Mouse (Mus musculus) midbrain, embryonic 16.5 days (tissue): ENCODE results near the gene Nxpe3. TPM values are rescaled to one million over a fixed set of nuclear protein-coding genes. Genes with fewer than 3 reads are reported as not detected.
"Not testable (repeated sequence)": the region's sequence is repeated elsewhere in the genome, so short reads cannot be mapped to it uniquely, and the experiment has no call there.

Source experiments
- ATAC-seq: fragments of 200-750 bp; cut with Nextera tagmentation; 2 replicates; pipeline ENCODE4 v1.8.0; 2017; ENCODE audit warnings: moderate TSS enrichment
- H3K27ac ChIP-seq: fragments of 300-500 bp; sonication (generic); 2 replicates; pipeline ENCODE4 v1.5.1; 2014; ENCODE audit warnings: mild to moderate bottlenecking, low read length, mixed read lengths
- H3K27me3 ChIP-seq: fragments of 300-500 bp; sonication (generic); 2 replicates; pipeline ENCODE4 v1.6.1; 2014; ENCODE audit warnings: low read depth, low read length, mixed read lengths; ENCODE audit not compliant: control insufficient read depth, insufficient read depth
- H3K36me3 ChIP-seq: fragments of 300-500 bp; sonication (generic); 2 replicates; pipeline ENCODE4 v1.6.1; 2014; ENCODE audit warnings: mild to moderate bottlenecking, low read length, moderate library complexity, mixed read lengths; ENCODE audit not compliant: control insufficient read depth, insufficient read depth
- H3K4me1 ChIP-seq: fragments of 300-500 bp; sonication (generic); 2 replicates; pipeline ENCODE4 v1.6.1; 2014; ENCODE audit warnings: mild to moderate bottlenecking, low read length, mixed read lengths; ENCODE audit not compliant: control insufficient read depth, insufficient read depth
- H3K4me2 ChIP-seq: fragments of 300-500 bp; sonication (generic); 2 replicates; pipeline ENCODE4 v1.6.1; 2014; ENCODE audit warnings: mild to moderate bottlenecking, low read length, mixed read lengths
- H3K4me3 ChIP-seq: fragments of 300-500 bp; sonication (generic); 2 replicates; pipeline ENCODE4 v1.5.1; 2014; ENCODE audit warnings: low read depth, mild to moderate bottlenecking, low read length, moderate library complexity, mixed read lengths
- H3K9ac ChIP-seq: fragments of 300-500 bp; sonication (generic); 2 replicates; pipeline ENCODE4 v1.6.1; 2014; ENCODE audit warnings: low read depth, low read length, mixed read lengths
- H3K9me3 ChIP-seq: fragments of 300-500 bp; sonication (generic); replicated peaks from 2 replicates; pipeline ENCODE4 v1.6.1; 2014; ENCODE audit warnings: mild to moderate bottlenecking, low read length, mixed read lengths; ENCODE audit not compliant: control insufficient read depth, poor library complexity, severe bottlenecking
- WGBS: fragments of 180-500 bp; shearing (Covaris S2); extraction: QIAGEN DNeasy Blood & Tissue Kit; methylation state at CpG from one replicate; pipeline ENCODE4 v1.1.7; 2014; 5-methylcytosine and 5-hydroxymethylcytosine counted together
- polyA plus RNA-seq: library from polyadenylated mRNA; unstranded; fragments of >200 nt; fragmentation: Nextera tagmentation; extraction: Ambion mirVana; gene quantifications from 2 replicates; pipeline ENCODE4 v1.2.1, GENCODE M21; 2015

Gene Nxpe3
- polyA plus RNA-seq, 1 experiment from 2014 or later = 1.8 TPM

GRCm38 (mm10) chr16:55847679-55848078 lies 47.4 kb downstream of the Nxpe3 start:
- Histone ChIP-seq H3K27ac (no peak overlapping the region), H3K36me3 (peaks cover 15% of the 10 kb centered on the region), H3K4me2 (no peak overlapping the region), H3K4me3 (no peak overlapping the region), H3K9me3 (no peaks in the 10 kb centered on the region; the same call in 1 of the 2 replicates), H3K27me3 (no peaks in the 10 kb centered on the region), H3K9ac (no peak overlapping the region), H3K4me1 (no peaks in the 10 kb centered on the region)
- 85% methylated on average over 8 of the region's 8 CpGs for WGBS
- ATAC-seq = no peak

DNA sequence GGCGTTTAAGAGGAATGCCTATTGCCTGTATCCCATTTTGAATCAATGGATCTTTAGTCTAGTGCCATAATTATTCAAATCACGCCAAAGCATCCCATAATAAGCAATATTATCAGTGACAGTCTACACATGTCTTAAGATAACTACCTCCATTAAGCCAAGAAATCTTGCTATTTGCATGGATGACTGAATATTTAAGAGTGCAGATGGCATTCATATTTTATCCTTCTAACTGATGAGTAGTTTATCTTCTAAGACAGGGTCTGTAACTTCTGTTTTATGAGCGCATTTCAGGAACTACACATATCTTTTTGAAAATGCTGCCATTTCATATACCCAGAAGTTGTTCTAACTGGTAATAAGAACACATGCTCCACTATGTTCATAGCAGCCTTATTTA lies 50.2 kb downstream of the Nxpe3 start:
- Histone ChIP-seq H3K4me3 (no peak overlapping the region), H3K4me2 (no peak overlapping the region), H3K36me3 (peaks cover 15% of the 10 kb centered on the region), H3K27ac (no peak overlapping the region), H3K9ac (no peak overlapping the region), H3K27me3 (no peaks in the 10 kb centered on the region), H3K9me3 (no peaks in the 10 kb centered on the region; the same call in 1 of the 2 replicates), H3K4me1 (no peaks in the 10 kb centered on the region)
- no peak for ATAC-seq
- 94% methylated on average over 3 of the region's 3 CpGs for WGBS

DNA sequence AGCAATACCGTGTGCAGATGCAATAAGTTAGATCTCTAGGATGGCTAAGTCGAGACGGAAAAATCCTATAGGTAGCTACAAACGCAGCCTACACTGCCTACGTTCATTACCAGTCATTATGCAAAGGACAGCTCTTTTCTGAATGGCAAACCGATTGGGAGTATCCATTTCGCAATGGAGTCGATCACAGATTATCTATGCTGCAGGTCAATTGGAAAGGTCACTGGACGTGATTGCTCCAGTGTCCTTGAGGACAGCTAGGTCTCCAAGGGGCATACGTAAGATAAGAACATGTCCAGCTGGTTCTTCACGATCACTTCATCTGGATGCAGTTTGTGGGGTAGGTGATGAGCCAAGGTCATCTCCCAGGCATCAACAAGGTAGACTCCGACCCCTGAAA lies 51.2 kb downstream of the Nxpe3 start:
- H3K9me3 ChIP-seq = no peaks in the 10 kb centered on the region; the same call in 1 of the 2 replicates
- 93% methylated on average over 12 of the region's 12 CpGs for WGBS
- no peak overlapping the region for H3K4me2 ChIP-seq
- no peak overlapping the region for H3K4me3 ChIP-seq
- no peak overlapping the region for H3K9ac ChIP-seq
- ATAC-seq = no peak
- 0 out of 2 replicates have a peak, but pooled peaks cover 2% of the 10 kb centered on the region for H3K4me1 ChIP-seq
- peaks cover 15% of the 10 kb centered on the region for H3K36me3 ChIP-seq
- no peak overlapping the region for H3K27ac ChIP-seq
- no peaks in the 10 kb centered on the region for H3K27me3 ChIP-seq

GRCm38 (mm10) chr16:55843134-55843533 lies 52.0 kb downstream of the Nxpe3 start:
- no peaks in the 10 kb centered on the region for H3K27me3 ChIP-seq
- no peak overlapping the region for H3K9ac ChIP-seq
- no peak overlapping the region for H3K4me3 ChIP-seq
- H3K9me3 ChIP-seq = no peaks in the 10 kb centered on the region; the same call in 1 of the 2 replicates
- H3K36me3 ChIP-seq = peaks cover 15% of the 10 kb centered on the region
- H3K4me1 ChIP-seq = peaks cover 4% of the 10 kb centered on the region
- no peak overlapping the region for H3K4me2 ChIP-seq
- no peak for ATAC-seq
- no peak overlapping the region for H3K27ac ChIP-seq
- WGBS = 93% methylated on average over 5 of the region's 5 CpGs

DNA sequence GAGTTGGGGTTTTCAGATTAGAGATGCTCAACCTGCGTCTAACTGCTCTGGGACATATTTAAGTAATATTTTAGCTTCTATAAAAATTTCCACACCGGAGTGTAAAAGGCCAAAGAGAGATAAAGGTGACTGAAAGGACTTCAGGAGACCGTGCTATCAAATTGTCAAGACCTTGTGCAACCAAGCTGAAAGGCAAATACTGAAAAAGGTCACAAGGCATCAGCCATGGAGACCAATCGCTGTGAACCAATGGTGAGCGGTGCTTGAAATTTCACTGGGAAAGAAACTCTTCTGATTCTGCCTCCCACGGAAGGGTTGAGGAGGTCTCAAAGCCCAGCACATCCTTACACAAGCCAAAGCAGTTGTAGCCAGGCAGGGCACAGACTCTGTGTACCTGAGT lies 53.6 kb downstream of the Nxpe3 start:
- Histone ChIP-seq H3K9me3 (no peaks in the 10 kb centered on the region; the same call in 1 of the 2 replicates), H3K9ac (no peak overlapping the region), H3K27me3 (no peaks in the 10 kb centered on the region), H3K36me3 (peaks cover 15% of the 10 kb centered on the region), H3K4me2 (no peak overlapping the region), H3K27ac (no peak overlapping the region), H3K4me1 (peaks cover 6% of the 10 kb centered on the region), H3K4me3 (no peak overlapping the region)
- WGBS = 93% methylated on average over 6 of the region's 6 CpGs
- no peak for ATAC-seq

DNA sequence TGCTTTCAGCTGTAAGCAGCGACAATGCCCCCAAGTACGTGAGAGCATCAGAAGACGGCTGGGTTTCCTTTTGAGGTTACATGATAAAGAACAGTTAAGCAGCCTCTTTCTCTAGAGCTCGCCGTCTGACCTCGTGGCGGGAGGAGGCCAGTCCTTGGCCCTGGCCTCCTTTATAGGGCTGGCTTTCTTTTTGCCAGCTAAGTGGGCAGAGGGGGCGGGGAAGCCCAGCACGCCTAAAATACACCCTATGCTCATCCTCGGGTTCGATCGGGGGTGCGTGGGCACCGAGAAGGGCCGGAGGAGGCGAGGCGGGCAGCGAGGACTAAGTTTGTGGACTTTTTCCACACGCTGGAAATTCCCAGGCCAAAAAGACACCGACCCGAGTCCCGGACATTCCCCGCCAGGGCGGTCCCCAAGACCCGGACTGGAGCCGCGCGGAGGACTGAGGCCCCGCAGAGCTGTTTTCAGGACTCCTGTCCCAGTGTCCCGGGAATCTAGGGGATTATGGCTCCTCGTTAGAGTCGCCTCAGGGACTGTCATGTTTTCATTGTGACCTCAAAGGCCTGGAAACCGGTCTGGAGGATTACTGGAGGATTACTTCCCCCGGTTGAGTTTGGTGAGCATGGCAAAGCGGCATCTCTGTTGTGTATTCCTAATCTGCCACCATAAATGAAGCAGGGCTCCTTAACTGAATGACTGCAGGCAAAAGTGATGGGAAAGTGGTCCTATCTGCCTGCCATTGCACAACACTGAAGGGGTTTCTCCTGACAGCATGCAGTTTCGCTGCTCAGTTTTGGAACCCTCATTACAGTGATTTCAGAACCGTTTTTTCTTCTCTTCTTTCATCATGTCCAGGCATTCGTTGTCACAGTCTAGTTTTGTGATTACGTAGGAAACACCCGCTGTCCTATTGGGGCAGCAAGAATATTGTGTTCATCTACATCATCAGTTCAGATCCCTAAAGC lies 56.3 kb downstream of the Nxpe3 start, which contains the start of gene Nfkbiz:
TSS of gene Nfkbiz (minus strand) at position 390 of the 965 bp plus-strand sequence.
- Histone ChIP-seq H3K9ac (peak within 1 kb of the TSS; percentile 72), H3K27ac (peak within 1 kb of the TSS; percentile 73), H3K36me3 (peaks cover 2% of the 10 kb centered on the region), H3K4me3 (peak within 1 kb of the TSS; percentile 63), H3K4me2 (peak within 1 kb of the TSS; percentile 59), H3K27me3 (no peaks in the 10 kb centered on the region), H3K9me3 (no peaks in the 10 kb centered on the region), H3K4me1 (peaks cover 6% of the 10 kb centered on the region)
- WGBS = under 1% methylated on average over 40 of the region's 40 CpGs
- ATAC-seq = peak; percentile 94

- 4% methylated on average over 3 of the region's 3 CpGs for WGBS
- ATAC-seq = peak; percentile 16; the same call in 1 of the 2 replicates
- peak overlapping the region; percentile 72 for H3K9ac ChIP-seq
- no peaks in the 10 kb centered on the region for H3K9me3 ChIP-seq
- peak overlapping the region; percentile 73 for H3K27ac ChIP-seq
- peaks cover 6% of the 10 kb centered on the region for H3K4me1 ChIP-seq
- H3K36me3 ChIP-seq = no peaks in the 10 kb centered on the region
- peak overlapping the region; percentile 63 for H3K4me3 ChIP-seq
- peak overlapping the region; percentile 59 for H3K4me2 ChIP-seq
- H3K27me3 ChIP-seq = no peaks in the 10 kb centered on the region
These were observed 57.0 kb downstream of the Nxpe3 start for GRCm38 (mm10) chr16:55838129-55838509.

GRCm38 (mm10) chr16:55837653-55838052 lies 57.4 kb downstream of the Nxpe3 start:
- not testable (repeated sequence) for H3K9ac ChIP-seq, ATAC-seq, H3K4me3 ChIP-seq, H3K36me3 ChIP-seq, H3K27ac ChIP-seq, H3K9me3 ChIP-seq, H3K27me3 ChIP-seq, H3K4me1 ChIP-seq
- H3K4me2 ChIP-seq = peak overlapping the region; percentile 59
- 92% methylated on average over 8 of the region's 8 CpGs for WGBS

- Histone ChIP-seq H3K9me3 (no peaks in the 10 kb centered on the region), H3K9ac (no peak overlapping the region), H3K4me2 (no peak overlapping the region), H3K4me1 (peaks cover 6% of the 10 kb centered on the region), H3K36me3 (no peaks in the 10 kb centered on the region), H3K27me3 (no peaks in the 10 kb centered on the region), H3K27ac (no peak overlapping the region), H3K4me3 (no peak overlapping the region)
- no peak for ATAC-seq
- 83% methylated on average over 2 of the region's 2 CpGs for WGBS
These were observed 57.9 kb downstream of the Nxpe3 start for GRCm38 (mm10) chr16:55837168-55837567.
